In genomic region chr10:29535546-29536260, GRCm38 (mm10) we compare ENCODE assay signal across 8 mouse cellular contexts. TPM values are rescaled to one million over a fixed set of nuclear protein-coding genes. Genes with fewer than 3 reads are reported as not detected.
DNase-seq lines count a peak whose midpoint lies in the region; ATAC-seq and TF ChIP-seq lines count a peak whose summit lies in the region.

Gene Rspo3 (minus strand): TSS chr10:29535867.

- peak within 1 kb of the TSS; percentile 85 for H3K4me2 ChIP-seq in CH12.LX (ENCODE audit: insufficient read depth, low read depth, poor library complexity, severe bottlenecking)
- H3K4me2 ChIP-seq in heart, embryonic 13.5 days: peak within 1 kb of the TSS; percentile 90
- H3K4me2 ChIP-seq in liver, postnatal 0 days (ENCODE audit: low read depth, low read length): peak within 1 kb of the TSS; percentile 77

- no peaks in the 10 kb centered on the region for H3K27me3 ChIP-seq in CH12.LX (replicated peaks)
- H3K27me3 ChIP-seq in embryonic facial prominence, embryonic 10.5 days (replicated peaks; ENCODE audit: low read depth, poor library complexity, severe bottlenecking): peaks cover 44% of the 10 kb centered on the region
- peaks cover 29% of the 10 kb centered on the region for H3K27me3 ChIP-seq in heart, embryonic 13.5 days (replicated peaks)
- H3K27me3 ChIP-seq in liver, postnatal 0 days (ENCODE audit: insufficient read depth, low read length): peaks cover 45% of the 10 kb centered on the region

- peak; percentile 16; the same call in 1 of the 2 replicates for ATAC-seq in heart, embryonic 13.5 days (ENCODE audit: extremely low read depth, insufficient number of reproducible peaks, low FRiP score, low TSS enrichment)
- ATAC-seq in liver, postnatal 0 days: peak; percentile 33; the same call in 1 of the 2 replicates

- TF ChIP-seq RAD21 in CH12.LX (IDR thresholded peaks at IDR 0.05; ENCODE audit: low read depth, low read length): no peak

- peak within 1 kb of the TSS in 2 of 3 experiments; percentile 41 to 51 for H3K4me3 ChIP-seq in CH12.LX (replicated peaks in 1 of 3; ENCODE audit: low read depth in 2 of 3, low read length in 2 of 3, poor library complexity in 1 of 3)
- peak within 1 kb of the TSS; percentile 79 for H3K4me3 ChIP-seq in embryonic facial prominence, embryonic 10.5 days
- peak within 1 kb of the TSS; percentile 67 for H3K4me3 ChIP-seq in heart, embryonic 13.5 days
- H3K4me3 ChIP-seq in liver, postnatal 0 days (ENCODE audit: low read depth, low read length): peak within 1 kb of the TSS; percentile 55

- H3K9ac ChIP-seq in CH12.LX (ENCODE audit: insufficient read depth, low read depth): no peak within 1 kb of the TSS
- H3K9ac ChIP-seq in heart, embryonic 13.5 days: peak within 1 kb of the TSS; percentile 81
- H3K9ac ChIP-seq in liver, postnatal 0 days (replicated peaks): peak within 1 kb of the TSS; percentile 48

- TF ChIP-seq EP300 in CH12.LX (IDR thresholded peaks at IDR 0.05; ENCODE audit: low read length): no peak
- no peak for TF ChIP-seq EP300 in liver, postnatal 0 days (IDR thresholded peaks at IDR 0.05; ENCODE audit: low read depth)

- H3K4me1 ChIP-seq in CH12.LX (ENCODE audit: control insufficient read depth in 1 of 2, insufficient read depth in 2 of 2): no peaks in the 10 kb centered on the region
- H3K4me1 ChIP-seq in embryonic facial prominence, embryonic 10.5 days: peaks cover 29% of the 10 kb centered on the region
- peaks cover 59% of the 10 kb centered on the region for H3K4me1 ChIP-seq in heart, embryonic 13.5 days
- H3K4me1 ChIP-seq in liver, postnatal 0 days (ENCODE audit: insufficient read depth): no peaks in the 10 kb centered on the region

- whole genome bisulfite sequencing in embryonic facial prominence, embryonic 10.5 days: under 1% methylated on average over 44 of the region's 44 CpGs
- under 1% methylated on average over 43 of the region's 44 CpGs for WGBS in heart, embryonic 13.5 days
- 2% methylated on average over 41 of the region's 44 CpGs for WGBS in liver, postnatal 0 days (ENCODE audit: insufficient replicate concordance)

- DNase-seq in CH12.LX (ENCODE audit: extremely low read depth): no peak
- DNase-seq in adrenal gland, adult 2 months: peak; percentile 36
- DNase-seq in embryonic facial prominence, embryonic 10.5 days (ENCODE audit: low spot score): peak; percentile 79
- peak; percentile 4 to 53 for DNase-seq in kidney, postnatal 36 days
- DNase-seq in liver, postnatal 0 days: peak; percentile 25
- DNase-seq in ovary, postnatal 36 days (ENCODE audit: low spot score): peak; percentile 52
- DNase-seq in thymus, postnatal 0 days (ENCODE audit: low spot score): no peak

- H3K27ac ChIP-seq in CH12.LX (ENCODE audit: insufficient read depth, low read depth): no peak within 1 kb of the TSS
- peak within 1 kb of the TSS; percentile 82 for H3K27ac ChIP-seq in embryonic facial prominence, embryonic 10.5 days (replicated peaks)
- H3K27ac ChIP-seq in heart, embryonic 13.5 days (replicated peaks): peak within 1 kb of the TSS; percentile 53
- no peak within 1 kb of the TSS for H3K27ac ChIP-seq in liver, postnatal 0 days (ENCODE audit: low read depth)

- TF ChIP-seq CTCF in CH12.LX (conservative IDR thresholded peaks at IDR 0.05 in 1 of 2, IDR thresholded peaks at IDR 0.05 in 1 of 2; ENCODE audit: low read depth in 2 of 2, low read length in 2 of 2): no peak
- TF ChIP-seq CTCF in liver, postnatal 0 days (IDR thresholded peaks at IDR 0.05; ENCODE audit: low read depth): no peak

- H3K36me3 ChIP-seq in CH12.LX (replicated peaks in 1 of 2; ENCODE audit: control insufficient read depth in 1 of 2, insufficient read depth in 1 of 2, low read length in 1 of 2): no peaks in the 10 kb centered on the region
- no peaks in the 10 kb centered on the region for H3K36me3 ChIP-seq in embryonic facial prominence, embryonic 10.5 days (replicated peaks)
- H3K36me3 ChIP-seq in heart, embryonic 13.5 days: no peaks in the 10 kb centered on the region
- no peaks in the 10 kb centered on the region for H3K36me3 ChIP-seq in liver, postnatal 0 days (replicated peaks; ENCODE audit: insufficient read depth, low read length)

- H3K9me3 ChIP-seq in CH12.LX (replicated peaks; ENCODE audit: low read length): no peaks in the 10 kb centered on the region
- no peaks in the 10 kb centered on the region for H3K9me3 ChIP-seq in embryonic facial prominence, embryonic 10.5 days
- no peaks in the 10 kb centered on the region for H3K9me3 ChIP-seq in heart, embryonic 13.5 days
- H3K9me3 ChIP-seq in liver, postnatal 0 days (ENCODE audit: low read length): no peaks in the 10 kb centered on the region

- no peak for TF ChIP-seq POLR2A in CH12.LX (IDR thresholded peaks at IDR 0.05; ENCODE audit: low read depth, low read length)

- no peaks in the 10 kb centered on the region for H3K79me2 ChIP-seq in CH12.LX (replicated peaks; ENCODE audit: control insufficient read depth, extremely low read depth, insufficient read depth, poor library complexity, severe bottlenecking)

- in situ Hi-C loops in CH12.LX (cut with MboI; ENCODE audit: low pct_ligation_motif_present, low pct_unique_long_range_greater_than_20kb, low sequenced_read_pairs): no loop called here

- dilution Hi-C loops in CH12.LX (cut with MboI; ENCODE audit: extremely low pct_ligation_motif_present, extremely low pct_unique_long_range_greater_than_20kb, low sequenced_read_pairs): no loop called here

TF ChIP-seq in CH12.LX, 34 proteins besides CTCF, POLR2A, EP300 and RAD21:
- TF ChIP-seq KAT2A (IDR thresholded peaks at IDR 0.05; ENCODE audit: insufficient replicate concordance, low read length): no peak
- TF ChIP-seq CHD1 (IDR thresholded peaks at IDR 0.05; ENCODE audit: low read depth, low read length): no peak
- no peak for TF ChIP-seq UBTF (IDR thresholded peaks at IDR 0.05; ENCODE audit: low read depth, low read length)
- no peak for TF ChIP-seq SIN3A (IDR thresholded peaks at IDR 0.05; ENCODE audit: low read length)

RNA-seq across cellular contexts. Expression of gene Rspo3, which starts in this region (rescaled TPM):
- total RNA-seq in CH12.LX (2012; rRNA removed) (not detected in 2 replicates), CH12.LX (2014; rRNA removed) (not detected in 2 replicates)
- polyA plus RNA-seq in CH12.LX (2012; ENCODE audit: insufficient read length, low read depth): not detected in 2 replicates
- 10 to 100 TPM; 13.5 to 22.7 TPM for total RNA-seq in adrenal gland, adult 2 months (2021)
- 16.6 and 22.6 TPM in 2 replicates for polyA plus RNA-seq in adrenal gland, adult 2 months (2012; rRNA removed)
- 5.6 TPM in 2 replicates for polyA plus RNA-seq in embryonic facial prominence, embryonic 10.5 days (2016; fragmentation: Nextera tagmentation; extraction: Ambion mirVana)
- 8.8 and 9.5 TPM in 2 replicates for polyA plus RNA-seq in heart, embryonic 13.5 days (2015; fragmentation: Nextera tagmentation; extraction: Ambion mirVana)
- polyA plus RNA-seq in liver, postnatal 0 days (2015; fragmentation: Nextera tagmentation; extraction: Ambion mirVana): 4.7 and 4.9 TPM in 2 replicates
- 0.40 and 0.46 TPM in 2 replicates for polyA plus RNA-seq in thymus, postnatal 0 days (2015; fragmentation: Nextera tagmentation; extraction: Ambion mirVana)

Comparison
In these comparisons a context has a peak if more than half of its experiments do, and no peak if none do; other contexts are left out.
1. RNA of gene Rspo3 (total RNA-seq): 13.5 to 22.7 TPM in adrenal gland, adult 2 months; not detected in CH12.LX; every median in the first group is over 10 times any median in the second.
2. DNase-seq: peak in adrenal gland, adult 2 months (single experiment), embryonic facial prominence, embryonic 10.5 days (single experiment), kidney, postnatal 36 days (2 of 2), liver, postnatal 0 days (single experiment) and ovary, postnatal 36 days (single experiment); none in CH12.LX (single experiment) and thymus, postnatal 0 days (single experiment).
3. H3K27ac ChIP-seq: peak in embryonic facial prominence, embryonic 10.5 days (single experiment) and heart, embryonic 13.5 days (single experiment); none in CH12.LX (single experiment) and liver, postnatal 0 days (single experiment).
4. Peak in every context shown above with its lines, with median percentiles within 50 percentile points of each other: H3K4me2 ChIP-seq and H3K4me3 ChIP-seq.